Mouse (Mus musculus): ENCODE results near the gene Olfr462. TPM values are rescaled to one million over a fixed set of nuclear protein-coding genes. Genes with fewer than 3 reads are reported as not detected.
A peak's percentile ranks its signal among the peaks of the same experiment; 100 is the strongest.

Gene Olfr462
- not detected in 2 replicates for total RNA-seq (2021)
- long read RNA-seq: 0 reads

GRCm38 (mm10) chr11:87892168-87892567 is at the start of gene Olfr462:
Gene Olfr462, minus strand, starts transcription at chr11:87892268.
- DNase-seq: no peak

- DNase-seq: no peak
These were observed 43.4 kb upstream of the Olfr462 start for GRCm38 (mm10) chr11:87935467-87935866.

GRCm38 (mm10) chr11:87933731-87934130 is 41.7 kb upstream of the Olfr462 start:
- no peak for DNase-seq

- DNase-seq: no peak
These were observed 38.3 kb upstream of the Olfr462 start for GRCm38 (mm10) chr11:87930348-87930747.

GRCm38 (mm10) chr11:87920966-87921365 is 28.9 kb upstream of the Olfr462 start, which contains the start of gene Olfr464:
Gene Olfr464, minus strand, starts transcription at chr11:87920967.
- peak; percentile 33 for DNase-seq

GRCm38 (mm10) chr11:87920301-87920700 is 28.2 kb upstream of the Olfr462 start:
- no peak for DNase-seq

- no peak for DNase-seq
These were observed 23.9 kb upstream of the Olfr462 start for GRCm38 (mm10) chr11:87916005-87916404.

- no peak for DNase-seq
These were observed 12.3 kb upstream of the Olfr462 start for GRCm38 (mm10) chr11:87904331-87904730.

GRCm38 (mm10) chr11:87897287-87897686 is 5.2 kb upstream of the Olfr462 start, which contains the start of gene Olfr463:
Gene Olfr463, minus strand, starts transcription at chr11:87897387.
- no peak for DNase-seq

GRCm38 (mm10) chr11:87884856-87885255 is 7.2 kb downstream of the Olfr462 start:
- no peak for DNase-seq

GRCm38 (mm10) chr11:87883493-87883892 is 8.6 kb downstream of the Olfr462 start:
- DNase-seq: no peak

- no peak for DNase-seq
These were observed 10.4 kb downstream of the Olfr462 start for GRCm38 (mm10) chr11:87881714-87882113.

- no peak for DNase-seq
These were observed 12.2 kb downstream of the Olfr462 start for GRCm38 (mm10) chr11:87879826-87880225.

- DNase-seq: no peak
These were observed 16.6 kb downstream of the Olfr462 start, which contains the start of gene Epx for GRCm38 (mm10) chr11:87875436-87875835. Gene Epx, minus strand, starts transcription at chr11:87875536.

GRCm38 (mm10) chr11:87871766-87872165 is 20.3 kb downstream of the Olfr462 start:
- DNase-seq: no peak

GRCm38 (mm10) chr11:87870096-87870495 is 22.0 kb downstream of the Olfr462 start:
- no peak for DNase-seq

GRCm38 (mm10) chr11:87866891-87867290 is 25.2 kb downstream of the Olfr462 start:
- DNase-seq: peak; percentile 32

GRCm38 (mm10) chr11:87862805-87863204 is 29.3 kb downstream of the Olfr462 start:
- no peak for DNase-seq

GRCm38 (mm10) chr11:87860426-87860825 is 31.6 kb downstream of the Olfr462 start:
- no peak for DNase-seq

GRCm38 (mm10) chr11:87859273-87859672 is 32.8 kb downstream of the Olfr462 start:
- no peak for DNase-seq

GRCm38 (mm10) chr11:87854550-87854949 is 37.5 kb downstream of the Olfr462 start:
- no peak for DNase-seq

- no peak for DNase-seq
These were observed 38.5 kb downstream of the Olfr462 start for GRCm38 (mm10) chr11:87853597-87853954.

GRCm38 (mm10) chr11:87852690-87853596 is 39.1 kb downstream of the Olfr462 start, which contains the start of gene Mks1:
Gene Mks1, plus strand, starts transcription at chr11:87853215.
- peak; percentile 90 for DNase-seq

GRCm38 (mm10) chr11:87847884-87848283 is 44.2 kb downstream of the Olfr462 start:
- no peak for DNase-seq
